Mouse (Mus musculus) forebrain, embryonic 13.5 days (tissue): ENCODE results near the gene Man2a2. TPM values are rescaled to one million over a fixed set of nuclear protein-coding genes. Genes with fewer than 3 reads are reported as not detected.

ENCODE experiments used
- ATAC-seq: fragments of 200-750 bp; cut with Nextera tagmentation; 2 replicates; pipeline ENCODE4 v1.8.0; 2017
- H3K27ac ChIP-seq: fragments of 300-500 bp; sonication (generic); 2 replicates; pipeline ENCODE4 v1.5.1; 2015; ENCODE audit warnings: inconsistent platforms, mild to moderate bottlenecking, moderate library complexity
- H3K27me3 ChIP-seq: fragments of 300-500 bp; sonication (generic); 2 replicates; pipeline ENCODE4 v1.6.1; 2015; ENCODE audit warnings: mild to moderate bottlenecking, inconsistent platforms
- H3K36me3 ChIP-seq: fragments of 300-500 bp; sonication (generic); 2 replicates; pipeline ENCODE4 v1.6.1; 2015; ENCODE audit warnings: mild to moderate bottlenecking, inconsistent platforms; ENCODE audit not compliant: poor library complexity, severe bottlenecking
- H3K4me1 ChIP-seq: fragments of 300-500 bp; sonication (generic); 2 replicates; pipeline ENCODE4 v1.6.1; 2015; ENCODE audit warnings: inconsistent platforms
- H3K4me2 ChIP-seq: fragments of 300-500 bp; sonication (generic); 2 replicates; pipeline ENCODE4 v1.6.1; 2015; ENCODE audit warnings: inconsistent platforms, mild to moderate bottlenecking, moderate library complexity
- H3K4me3 ChIP-seq: fragments of 300-500 bp; sonication (generic); 2 replicates; pipeline ENCODE4 v1.5.1; 2015; ENCODE audit warnings: mild to moderate bottlenecking, inconsistent platforms
- H3K9ac ChIP-seq: fragments of 300-500 bp; sonication (generic); 2 replicates; pipeline ENCODE4 v1.6.1; 2015; ENCODE audit warnings: mild to moderate bottlenecking, inconsistent platforms
- H3K9me3 ChIP-seq: fragments of 300-500 bp; sonication (generic); replicated peaks from 2 replicates; pipeline ENCODE4 v1.6.1; 2016; ENCODE audit warnings: inconsistent platforms
- WGBS: fragments of 180-500 bp; shearing (Covaris S2); methylation state at CpG from one replicate; pipeline ENCODE4 v1.1.7; 2015; 5-methylcytosine and 5-hydroxymethylcytosine counted together
- polyA plus RNA-seq: library from polyadenylated mRNA; unstranded; fragments of >200 nt; fragmentation: Nextera tagmentation; extraction: Ambion mirVana; gene quantifications from 2 replicates; pipeline ENCODE4 v1.2.1, GENCODE M21; 2015

Man2a2 gene
- polyA plus RNA-seq, 1 experiment from 2014 or later = 15.5 TPM

DNA sequence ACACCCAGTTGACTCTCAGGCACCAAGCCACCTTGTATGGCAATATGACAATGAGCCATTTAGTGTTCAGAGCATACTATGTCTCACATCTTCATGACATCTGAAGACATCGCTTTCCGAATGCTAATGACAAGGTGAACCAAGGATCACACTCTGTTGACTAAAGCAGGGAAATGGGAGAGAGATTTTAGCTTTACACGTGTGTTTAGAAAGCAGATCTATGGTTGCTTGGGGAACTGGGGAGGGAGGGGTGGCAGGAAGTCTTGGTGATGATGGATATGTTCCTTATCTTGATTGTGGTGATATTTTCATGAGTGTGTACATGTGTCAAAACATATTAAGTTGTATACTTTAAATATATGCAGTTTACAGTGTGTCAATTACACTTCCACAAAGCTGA lies 35.0 kb upstream of the Man2a2 start:
- H3K4me2 ChIP-seq = no peak overlapping the region
- no peak overlapping the region for H3K27ac ChIP-seq
- peaks cover 15% of the 10 kb centered on the region for H3K4me1 ChIP-seq
- H3K9me3 ChIP-seq = no peaks in the 10 kb centered on the region
- H3K4me3 ChIP-seq = no peak overlapping the region
- WGBS = 88% methylated on average over 3 of the region's 3 CpGs
- no peak overlapping the region for H3K9ac ChIP-seq
- no peak for ATAC-seq
- H3K36me3 ChIP-seq = no peaks in the 10 kb centered on the region
- peaks cover 27% of the 10 kb centered on the region for H3K27me3 ChIP-seq

DNA sequence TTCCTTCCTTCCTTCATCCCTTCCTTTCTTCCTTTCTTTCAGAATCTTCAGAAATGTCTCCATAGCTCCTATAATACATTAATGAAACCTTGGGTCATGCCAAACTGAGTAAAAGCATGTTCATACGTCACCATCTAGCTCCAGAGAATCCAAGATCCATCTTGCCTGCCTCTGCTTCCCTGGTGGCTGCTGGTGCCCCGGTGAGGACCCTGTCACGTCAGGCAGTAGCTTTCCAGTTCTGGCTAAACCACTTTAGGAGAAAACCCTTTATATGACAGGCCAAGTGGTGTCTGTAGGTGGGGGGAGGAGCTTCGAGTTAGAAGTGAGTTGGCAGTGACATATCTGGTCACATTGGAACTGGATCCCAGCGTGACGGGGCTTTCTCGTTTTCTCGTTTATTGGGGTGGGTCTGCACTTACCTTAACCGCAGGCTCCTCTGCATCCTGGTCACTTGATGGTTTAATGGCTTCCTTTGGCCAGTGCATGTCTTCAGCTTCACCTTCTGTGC lies 34.1 kb upstream of the Man2a2 start, which contains the start of gene Furin:
Gene Furin (minus strand): TSS at position 249 of the 508 bp plus-strand sequence.
- Histone ChIP-seq H3K9me3 (no peaks in the 10 kb centered on the region), H3K4me3 (no peak within 1 kb of the TSS), H3K4me1 (peaks cover 25% of the 10 kb centered on the region), H3K36me3 (no peaks in the 10 kb centered on the region), H3K9ac (no peak within 1 kb of the TSS), H3K27me3 (peaks cover 27% of the 10 kb centered on the region), H3K4me2 (no peak within 1 kb of the TSS), H3K27ac (no peak within 1 kb of the TSS)
- 78% methylated on average over 9 of the region's 9 CpGs for WGBS
- ATAC-seq = no peak

DNA sequence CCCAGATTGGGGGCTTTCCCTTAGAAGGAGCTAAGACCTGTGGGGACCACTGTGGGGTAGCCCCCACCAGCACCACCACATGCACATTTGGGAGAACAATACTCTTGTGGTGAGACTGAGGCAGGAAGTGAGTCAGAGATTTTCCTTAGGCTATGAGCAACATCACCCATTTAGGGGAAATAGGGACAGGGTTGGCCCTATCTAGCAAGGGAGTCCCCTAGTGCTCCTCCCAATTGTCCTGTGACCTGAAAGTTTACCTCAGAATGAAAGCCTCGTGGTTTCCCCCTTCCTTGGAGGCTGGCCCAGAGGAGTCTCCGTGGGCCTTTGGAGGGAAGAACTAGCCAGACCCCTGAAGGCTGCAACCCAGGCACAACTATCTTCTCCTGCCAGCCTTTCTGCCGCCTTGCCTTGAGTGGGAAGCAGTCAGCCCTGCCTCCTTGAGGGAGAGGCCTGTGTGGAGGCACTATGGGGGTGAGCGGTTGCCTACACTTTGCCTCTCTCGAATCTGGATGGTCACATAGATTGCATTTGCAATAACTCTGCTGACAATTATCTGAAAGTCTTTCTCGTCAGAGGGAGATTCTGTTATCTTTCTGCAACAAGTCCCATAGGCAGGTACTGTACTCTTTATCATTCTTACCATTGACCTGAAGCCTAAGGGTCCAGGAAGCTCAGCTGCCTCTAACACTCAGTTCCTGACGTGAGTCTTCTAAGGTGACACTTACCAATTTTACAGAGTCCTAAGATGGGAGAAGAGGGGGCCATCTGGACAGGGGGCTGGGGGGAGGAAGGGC lies 33.1 kb upstream of the Man2a2 start:
- Histone ChIP-seq H3K9ac (no peak overlapping the region), H3K27ac (no peak overlapping the region), H3K4me2 (no peak overlapping the region), H3K4me3 (no peak overlapping the region), H3K27me3 (peaks cover 27% of the 10 kb centered on the region), H3K9me3 (no peaks in the 10 kb centered on the region), H3K4me1 (peaks cover 33% of the 10 kb centered on the region), H3K36me3 (no peaks in the 10 kb centered on the region)
- ATAC-seq = no peak
- 71% methylated on average over 7 of the region's 7 CpGs for WGBS

- H3K27me3 ChIP-seq = peaks cover 27% of the 10 kb centered on the region
- peak overlapping the region; percentile 82; the same call in 1 of the 2 replicates for H3K4me3 ChIP-seq
- H3K4me1 ChIP-seq = peaks cover 37% of the 10 kb centered on the region
- WGBS = 50% methylated on average over 9 of the region's 9 CpGs
- peak overlapping the region; percentile 97; the same call in 1 of the 2 replicates for H3K4me2 ChIP-seq
- no peaks in the 10 kb centered on the region for H3K36me3 ChIP-seq
- peak overlapping the region; percentile 94; the same call in 1 of the 2 replicates for H3K9ac ChIP-seq
- no peaks in the 10 kb centered on the region for H3K9me3 ChIP-seq
- H3K27ac ChIP-seq = no peak overlapping the region
- ATAC-seq = peak; percentile 36; the same call in 1 of the 2 replicates
Measured at GRCm38 (mm10) chr7:80403551-80403950, 32.4 kb upstream of the Man2a2 start.

GRCm38 (mm10) chr7:80402651-80403321 lies 31.6 kb upstream of the Man2a2 start:
- peak overlapping the region; percentile 94 for H3K9ac ChIP-seq
- peak; percentile 71 for ATAC-seq

GRCm38 (mm10) chr7:80401860-80402641 lies 30.9 kb upstream of the Man2a2 start:
- peaks cover 23% of the 10 kb centered on the region for H3K27me3 ChIP-seq
- H3K36me3 ChIP-seq = peaks cover 6% of the 10 kb centered on the region
- no peaks in the 10 kb centered on the region for H3K9me3 ChIP-seq
- peak overlapping the region; percentile 94 for H3K9ac ChIP-seq
- peak overlapping the region; percentile 97 for H3K4me2 ChIP-seq
- H3K4me3 ChIP-seq = peak overlapping the region; percentile 82
- peak; percentile 61 for ATAC-seq
- WGBS = 1% methylated on average over 60 of the region's 102 CpGs
- peak overlapping the region; percentile 52 for H3K27ac ChIP-seq
- H3K4me1 ChIP-seq = peaks cover 37% of the 10 kb centered on the region

More at GRCm38 (mm10) chr7:80402651-80403321, 31.6 kb upstream of the Man2a2 start:
- H3K27ac ChIP-seq = peak overlapping the region; percentile 75
- H3K27me3 ChIP-seq = peaks cover 26% of the 10 kb centered on the region
- H3K4me1 ChIP-seq = peaks cover 37% of the 10 kb centered on the region
- H3K4me3 ChIP-seq = peak overlapping the region; percentile 82
- H3K9me3 ChIP-seq = no peaks in the 10 kb centered on the region
- peak overlapping the region; percentile 97 for H3K4me2 ChIP-seq
- no peaks in the 10 kb centered on the region; the same call in 1 of the 2 replicates for H3K36me3 ChIP-seq
- WGBS = under 1% methylated on average over 39 of the region's 92 CpGs

DNA sequence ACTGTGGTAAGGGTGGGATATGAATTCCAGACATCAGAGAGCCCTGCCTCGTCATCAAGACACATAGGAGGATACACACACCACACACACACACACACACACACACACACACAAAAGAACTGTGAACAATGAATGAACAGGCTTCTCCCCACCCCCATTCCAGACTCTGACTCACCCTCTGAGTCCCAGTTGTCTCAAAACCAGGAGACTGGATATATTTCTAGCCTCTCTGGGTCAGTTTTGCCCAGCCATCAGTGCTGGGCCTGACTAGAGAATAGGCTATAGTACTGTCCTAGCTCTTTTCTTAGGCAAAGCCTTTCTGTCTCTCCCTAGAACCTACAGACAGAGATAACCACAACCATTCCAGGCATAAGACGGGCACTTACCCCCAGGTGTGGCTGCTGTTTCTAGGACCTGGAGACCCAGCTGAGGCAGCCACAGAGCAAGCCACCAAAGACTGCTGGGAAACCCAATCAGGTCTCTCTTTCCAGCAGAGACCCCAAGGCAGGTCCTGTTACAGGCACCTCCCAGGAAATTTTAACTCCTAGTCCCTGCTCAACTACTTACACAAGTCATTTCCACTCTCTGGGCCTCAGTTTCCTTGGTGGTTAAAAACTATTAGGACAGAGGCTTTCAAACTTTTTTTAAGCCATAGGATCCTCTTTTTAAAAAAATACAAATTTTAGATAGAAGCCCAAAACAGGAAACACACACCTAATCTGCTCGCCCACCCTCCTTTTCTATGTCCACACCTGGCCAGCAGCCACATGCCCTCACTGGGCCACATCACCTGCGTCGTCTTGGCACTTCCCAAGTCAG lies 30.1 kb upstream of the Man2a2 start:
- Histone ChIP-seq H3K27ac (peak overlapping the region; percentile 40; the same call in 1 of the 2 replicates), H3K9me3 (no peaks in the 10 kb centered on the region), H3K27me3 (peaks cover 23% of the 10 kb centered on the region), H3K4me1 (peaks cover 37% of the 10 kb centered on the region), H3K4me2 (peak overlapping the region; percentile 97), H3K4me3 (peak overlapping the region; percentile 82), H3K36me3 (peaks cover 14% of the 10 kb centered on the region), H3K9ac (peak overlapping the region; percentile 94)
- ATAC-seq = no peak
- 26% methylated on average over 5 of the region's 5 CpGs for WGBS

- peaks cover 17% of the 10 kb centered on the region for H3K27me3 ChIP-seq
- H3K4me1 ChIP-seq = peaks cover 37% of the 10 kb centered on the region
- peak overlapping the region; percentile 97 for H3K4me2 ChIP-seq
- no peaks in the 10 kb centered on the region for H3K9me3 ChIP-seq
- ATAC-seq = no peak
- H3K4me3 ChIP-seq = no peak overlapping the region
- WGBS = 77% methylated on average over 6 of the region's 6 CpGs
- no peak overlapping the region for H3K9ac ChIP-seq
- H3K36me3 ChIP-seq = peaks cover 19% of the 10 kb centered on the region
- no peak overlapping the region for H3K27ac ChIP-seq
Measured at GRCm38 (mm10) chr7:80400571-80400970, 29.4 kb upstream of the Man2a2 start.

GRCm38 (mm10) chr7:80400099-80400498 lies 28.9 kb upstream of the Man2a2 start:
- Histone ChIP-seq H3K4me2 (no peak overlapping the region), H3K27me3 (peaks cover 15% of the 10 kb centered on the region; the same call in 1 of the 2 replicates), H3K9ac (0 out of 2 replicates have a peak overlapping the region, but pooled peaks have one; percentile 26), H3K4me1 (peaks cover 37% of the 10 kb centered on the region), H3K36me3 (peaks cover 24% of the 10 kb centered on the region), H3K9me3 (no peaks in the 10 kb centered on the region), H3K4me3 (no peak overlapping the region), H3K27ac (no peak overlapping the region)
- WGBS = 47% methylated on average over 5 of the region's 5 CpGs
- no peak for ATAC-seq

DNA sequence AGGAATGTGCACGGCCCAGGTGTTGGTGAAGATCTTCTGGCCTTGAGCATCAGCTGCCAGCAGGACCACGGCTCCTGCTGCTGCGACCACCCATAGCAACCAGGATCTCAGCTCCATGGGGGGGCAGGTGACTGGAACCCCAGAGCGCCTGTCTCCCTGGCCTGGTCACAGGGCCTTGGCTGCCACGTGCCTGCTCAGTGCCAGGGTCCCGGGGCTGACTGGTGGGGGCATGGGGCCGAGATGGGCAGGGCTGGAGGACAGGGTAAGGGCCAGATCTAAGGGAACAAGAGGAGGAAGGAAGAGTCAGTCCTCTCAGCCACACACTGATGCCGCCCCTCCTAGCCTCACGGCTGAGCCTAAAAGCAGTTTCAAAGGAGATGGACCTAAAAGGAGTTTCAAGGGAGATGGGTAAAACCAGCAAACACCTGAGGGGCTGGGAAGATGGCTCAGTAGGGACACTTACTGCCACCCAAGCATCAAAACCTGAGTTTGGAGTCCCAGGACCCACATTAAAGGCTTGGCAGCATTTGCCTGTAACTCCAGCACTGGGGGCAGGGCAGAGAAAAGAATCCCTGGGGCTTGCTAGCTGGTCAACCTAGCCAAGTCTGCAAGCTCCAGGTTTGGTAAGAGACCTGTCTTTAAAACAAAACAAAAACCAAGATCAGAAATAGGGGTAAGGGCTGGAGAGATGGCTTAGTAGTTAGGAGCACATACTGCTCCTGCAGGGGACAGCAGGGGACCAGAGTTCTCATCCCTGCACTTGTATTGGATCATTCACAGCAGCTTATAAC lies 27.7 kb upstream of the Man2a2 start:
- H3K4me2 ChIP-seq = no peak overlapping the region
- H3K9me3 ChIP-seq = no peaks in the 10 kb centered on the region
- H3K4me3 ChIP-seq = no peak overlapping the region
- no peak overlapping the region for H3K9ac ChIP-seq
- WGBS = 69% methylated on average over 9 of the region's 9 CpGs
- H3K27ac ChIP-seq = no peak overlapping the region
- H3K36me3 ChIP-seq = peaks cover 32% of the 10 kb centered on the region
- peaks cover 5% of the 10 kb centered on the region; the same call in 1 of the 2 replicates for H3K27me3 ChIP-seq
- H3K4me1 ChIP-seq = peaks cover 37% of the 10 kb centered on the region
- ATAC-seq = no peak
